Mouse (Mus musculus): Measurements from ENCODE around the gene Alox8. TPM values are rescaled to one million over a fixed set of nuclear protein-coding genes. Genes with fewer than 3 reads are reported as not detected.
A peak's percentile ranks its signal among the peaks of the same experiment; 100 is the strongest.

Alox8 gene
- 1 to 10 TPM in 3 of 4 experiments, under 1 TPM in 1; 0.89 to 1.8 (median 1.2) TPM for total RNA-seq (2022)

GRCm38 (mm10) chr11:69197743-69198142 lies at the start of gene Alox8:
Gene Alox8 (minus strand): TSS chr11:69197843.
- DNase-seq (ENCODE audit: low spot score) = no peak

GRCm38 (mm10) chr11:69245643-69246042 lies 48.0 kb upstream of the Alox8 start:
- peak; percentile 50 for DNase-seq (ENCODE audit: low spot score)

GRCm38 (mm10) chr11:69244911-69245310 lies 47.3 kb upstream of the Alox8 start:
- DNase-seq (ENCODE audit: low spot score) = peak; percentile 64

- no peak for DNase-seq (ENCODE audit: low spot score)
These were observed 39.2 kb upstream of the Alox8 start, which contains the start of gene Gucy2e for GRCm38 (mm10) chr11:69236926-69237260. Gene Gucy2e (minus strand): TSS chr11:69237036.

DNA sequence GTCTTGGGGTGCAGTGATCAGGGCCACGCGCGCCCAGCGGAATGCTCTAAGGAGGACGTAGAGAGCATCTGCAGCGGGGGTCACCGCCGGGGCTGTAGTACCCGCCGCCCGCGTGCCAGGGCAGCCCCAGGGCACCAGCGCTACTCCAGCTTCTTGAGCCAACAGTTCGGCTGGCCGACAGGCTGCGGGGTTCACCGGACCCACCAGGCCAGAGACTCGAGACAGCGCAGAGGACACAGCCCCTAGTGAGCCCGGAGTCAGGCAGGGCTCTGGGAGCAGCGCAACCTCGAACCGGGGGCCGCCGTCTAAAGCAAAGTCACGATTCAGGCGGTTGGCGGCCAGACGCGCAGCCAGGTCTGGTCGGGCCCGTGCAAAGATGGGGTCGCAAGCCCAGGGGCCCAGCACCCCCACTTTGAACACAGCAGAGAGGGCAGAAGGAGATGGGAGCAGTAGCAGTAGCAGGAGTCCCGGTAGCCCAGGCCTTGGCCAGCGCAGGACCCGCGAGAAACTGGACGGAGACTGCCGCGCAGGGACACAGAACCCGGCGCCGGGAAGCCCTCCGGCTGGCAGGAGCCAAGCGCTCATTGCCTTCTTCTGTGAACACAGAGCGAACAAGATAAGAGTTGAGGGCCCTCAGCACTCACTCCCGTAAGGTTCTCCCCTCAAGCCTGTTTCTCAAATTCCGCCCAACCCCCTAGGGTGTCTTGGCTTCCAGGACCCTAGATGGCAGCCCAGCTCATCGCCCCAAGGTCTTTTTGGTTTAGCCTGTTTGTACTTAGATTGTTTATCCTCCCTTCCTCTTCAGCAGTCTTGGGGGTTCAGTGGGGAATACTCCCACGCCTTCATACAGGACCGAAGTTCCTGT lies 38.6 kb upstream of the Alox8 start:
- no peak for DNase-seq (ENCODE audit: low spot score)

DNA sequence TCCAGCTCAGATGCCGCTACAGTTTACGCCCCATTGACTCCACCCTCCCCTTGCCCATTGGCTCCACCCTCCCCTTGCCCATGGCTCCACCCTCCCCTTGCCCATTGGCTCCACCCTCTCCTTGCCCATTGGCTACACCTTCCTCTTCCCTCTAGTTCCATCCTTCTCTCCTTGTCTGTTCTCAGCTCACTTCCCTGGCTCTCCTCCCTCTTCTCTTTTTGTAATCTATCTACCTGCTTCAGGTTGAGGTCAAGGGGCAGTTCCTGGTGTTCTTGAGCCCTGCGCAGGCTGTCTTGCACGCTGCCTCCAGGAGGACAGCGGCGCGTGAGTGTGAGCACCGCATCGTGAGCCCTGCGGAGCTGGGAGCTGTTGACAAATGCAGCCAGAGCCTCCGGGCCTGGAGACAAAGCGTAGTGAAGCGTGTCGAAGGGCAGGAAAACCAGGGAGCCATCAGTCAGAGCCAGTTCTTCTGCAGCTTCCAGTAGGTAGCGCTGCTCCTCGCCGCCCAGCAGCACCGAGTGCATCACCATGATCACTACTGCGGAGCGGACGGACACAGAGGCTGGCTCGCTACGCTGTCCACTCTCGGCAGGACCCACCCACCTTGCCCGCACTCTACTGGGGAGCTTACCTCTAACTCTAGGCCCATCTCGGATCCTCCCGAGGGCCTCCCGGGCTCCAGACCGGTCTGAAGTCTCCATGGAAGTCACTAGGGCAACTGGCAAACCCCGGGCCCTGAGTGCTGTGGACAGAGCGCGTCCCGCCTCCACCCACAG lies 37.8 kb upstream of the Alox8 start:
- DNase-seq (ENCODE audit: low spot score) = no peak

DNA sequence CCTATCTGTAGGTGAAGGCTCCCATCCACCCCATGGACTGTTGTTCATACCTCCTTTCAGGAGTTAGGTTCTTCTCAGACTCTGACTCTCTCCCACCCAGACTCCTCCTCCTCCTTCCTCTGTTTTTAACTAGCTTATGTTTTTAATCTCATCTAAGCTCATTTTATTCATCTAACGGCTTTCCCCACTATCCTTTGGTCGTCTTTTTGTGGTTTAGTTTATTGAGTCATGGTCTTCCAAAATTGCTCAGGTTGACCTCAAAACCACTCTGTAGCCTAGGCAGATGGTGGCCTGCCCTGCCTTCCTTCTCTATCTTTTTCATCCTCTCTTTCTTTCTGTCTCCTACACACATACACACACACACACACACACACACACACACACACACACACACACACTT lies 35.5 kb upstream of the Alox8 start:
- DNase-seq (ENCODE audit: low spot score) = no peak

- DNase-seq (ENCODE audit: low spot score) = no peak
These were observed 32.8 kb upstream of the Alox8 start for GRCm38 (mm10) chr11:69230420-69230819.

DNA sequence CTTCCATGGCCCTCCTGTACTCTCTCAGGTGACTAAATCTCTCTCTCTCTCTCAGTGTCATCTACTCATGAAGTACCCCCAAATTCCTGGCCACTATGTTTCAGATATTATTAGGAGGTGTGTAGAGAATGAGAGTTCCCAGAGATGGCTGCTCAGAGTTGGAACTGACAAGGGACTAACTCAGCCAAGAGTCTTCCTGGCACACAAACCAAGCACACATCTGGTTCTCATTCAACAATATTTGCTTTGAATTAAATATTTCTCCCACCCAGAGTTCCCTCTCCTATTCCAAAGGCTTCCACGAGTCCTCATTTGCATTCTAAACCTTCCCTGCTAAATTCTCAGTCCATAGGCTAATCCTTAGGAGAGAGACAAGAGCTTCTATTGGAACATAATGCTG lies 28.1 kb upstream of the Alox8 start:
- no peak for DNase-seq (ENCODE audit: low spot score)

DNA sequence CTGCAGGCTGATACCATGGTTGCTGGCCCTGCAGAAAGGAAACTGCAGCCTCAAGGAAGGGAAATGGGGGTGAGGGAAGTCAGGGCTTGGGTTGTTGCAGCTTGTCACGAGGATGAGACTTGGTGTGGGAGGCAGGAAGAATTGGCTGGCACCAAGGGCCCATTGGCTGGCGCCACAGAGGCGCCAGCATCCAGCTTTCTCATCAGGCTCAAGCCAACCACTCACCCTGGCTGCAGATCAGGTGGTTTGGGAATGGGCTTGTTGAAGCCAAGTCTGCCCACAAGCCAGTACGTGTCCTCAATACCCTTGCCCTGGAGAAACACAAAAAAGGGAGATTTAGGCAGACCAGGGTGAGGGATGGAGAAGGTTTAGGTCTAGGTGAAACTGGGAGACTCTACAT lies 25.5 kb upstream of the Alox8 start:
- peak; percentile 24 for DNase-seq (ENCODE audit: low spot score)

DNA sequence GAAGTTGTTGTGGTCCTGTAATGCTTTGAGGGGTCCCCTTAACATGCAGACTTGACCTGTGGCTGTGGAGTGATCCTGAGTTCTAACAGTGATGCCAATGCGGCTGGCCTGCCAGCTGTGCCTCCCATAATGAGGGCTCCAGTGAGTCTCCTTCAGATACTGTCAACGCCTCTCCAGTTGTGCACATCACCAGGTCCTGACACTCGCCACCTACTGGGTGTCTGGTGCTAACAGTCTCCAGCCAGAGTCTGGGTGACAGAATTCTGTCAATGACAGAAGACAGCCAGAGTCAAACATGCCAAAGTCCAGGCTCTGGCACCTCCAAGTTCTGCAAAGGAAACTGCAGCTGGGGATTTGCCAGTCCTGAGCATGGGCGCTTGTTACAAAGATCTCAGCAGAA lies 23.4 kb upstream of the Alox8 start:
- DNase-seq (ENCODE audit: low spot score) = peak; percentile 14

- DNase-seq (ENCODE audit: low spot score) = no peak
These were observed 21.0 kb upstream of the Alox8 start for GRCm38 (mm10) chr11:69218661-69219060.

- DNase-seq (ENCODE audit: low spot score) = no peak
These were observed 19.8 kb upstream of the Alox8 start for GRCm38 (mm10) chr11:69217411-69217810.

- no peak for DNase-seq (ENCODE audit: low spot score)
These were observed 13.8 kb upstream of the Alox8 start for GRCm38 (mm10) chr11:69211431-69211830.

DNA sequence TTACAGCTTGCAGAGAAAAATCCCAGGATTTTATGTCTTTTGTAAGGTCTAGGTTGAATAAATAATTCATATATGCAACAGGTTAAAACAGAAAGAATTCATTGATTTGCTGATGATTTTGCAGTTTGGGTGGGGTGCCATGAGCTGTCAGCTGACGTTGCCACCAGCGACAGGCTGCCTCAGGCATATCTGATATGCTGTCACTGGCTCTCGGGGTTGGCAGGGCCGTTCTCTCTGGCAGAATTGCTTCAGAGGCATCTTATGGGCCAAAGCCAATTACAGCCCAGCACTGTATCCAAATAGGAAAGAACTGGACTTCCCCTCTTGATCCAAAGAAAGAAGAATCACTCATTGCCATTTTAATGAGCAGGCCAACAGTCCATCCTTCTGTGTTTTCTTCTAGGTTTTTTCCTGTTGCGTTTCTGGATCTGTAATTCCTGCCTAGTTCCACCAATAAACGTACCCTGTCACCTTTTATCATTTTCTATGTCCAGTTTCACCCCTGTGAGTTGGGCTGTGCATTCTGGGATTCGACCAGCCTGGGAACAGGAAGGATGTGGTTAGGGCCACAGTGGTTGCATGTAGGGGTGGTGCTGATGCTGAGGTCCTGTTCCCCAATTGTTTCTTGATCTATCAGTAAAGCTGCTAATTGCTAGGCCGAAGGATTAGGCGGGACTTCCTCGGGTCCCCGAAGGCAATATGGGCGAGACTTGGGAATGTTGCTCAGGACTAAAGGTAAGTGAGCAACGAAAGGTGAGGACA lies 5.0 kb upstream of the Alox8 start:
- DNase-seq (ENCODE audit: low spot score) = no peak

GRCm38 (mm10) chr11:69200231-69200630 lies 2.6 kb upstream of the Alox8 start:
- no peak for DNase-seq (ENCODE audit: low spot score)

- no peak for DNase-seq (ENCODE audit: low spot score)
These were observed 1.6 kb upstream of the Alox8 start for GRCm38 (mm10) chr11:69199251-69199650.

GRCm38 (mm10) chr11:69197194-69197593 lies 449 bp downstream of the Alox8 start:
- no peak for DNase-seq (ENCODE audit: low spot score)

DNA sequence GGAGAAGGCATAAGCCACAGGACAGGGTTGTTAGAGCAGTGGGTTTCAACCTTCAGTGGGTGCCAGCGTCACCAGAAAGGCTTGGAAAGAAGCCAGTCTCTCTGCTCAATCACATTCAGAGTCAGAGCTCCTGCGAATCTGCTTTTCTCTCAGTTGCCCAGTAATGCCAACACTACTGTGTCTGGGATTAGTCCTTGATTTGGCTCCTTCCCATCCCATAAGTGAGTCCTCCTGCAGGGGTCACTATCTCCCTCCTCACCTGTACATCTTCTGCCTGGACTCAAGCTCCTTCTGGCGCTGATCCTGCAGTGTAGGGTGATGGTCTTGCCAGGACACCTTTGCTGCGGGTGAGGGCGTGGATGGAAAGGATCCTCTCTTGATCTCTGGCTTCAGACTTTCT lies 877 bp downstream of the Alox8 start:
- no peak for DNase-seq (ENCODE audit: low spot score)

- peak; percentile 11 for DNase-seq (ENCODE audit: low spot score)
These were observed 4.8 kb downstream of the Alox8 start for GRCm38 (mm10) chr11:69192840-69193239.

GRCm38 (mm10) chr11:69185936-69186335 lies 11.7 kb downstream of the Alox8 start:
- DNase-seq (ENCODE audit: low spot score) = no peak

GRCm38 (mm10) chr11:69185031-69185430 lies 12.6 kb downstream of the Alox8 start:
- DNase-seq (ENCODE audit: low spot score) = no peak
